Mouse (Mus musculus): ENCODE measurements around the gene Mbd3l1.

DNA sequence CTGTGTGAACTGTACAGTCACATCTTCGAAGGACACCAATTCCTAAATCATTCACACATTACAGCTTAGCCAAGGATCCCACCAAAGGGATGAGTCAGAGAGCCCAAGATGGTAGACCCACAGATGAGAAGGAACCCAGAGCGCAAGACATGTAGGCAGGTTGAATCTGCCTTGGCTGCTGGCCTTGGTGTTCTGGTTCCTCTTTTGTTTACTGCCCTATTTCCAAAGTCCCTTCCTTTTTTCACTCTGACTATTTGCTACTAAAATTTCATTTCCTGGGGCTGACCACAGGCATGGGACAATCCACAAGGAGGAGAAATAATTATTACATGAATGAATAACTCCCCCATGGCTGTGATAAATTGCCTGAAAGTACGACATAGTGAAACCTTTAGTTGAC is 10.2 kb upstream of the Mbd3l1 start:
- no peak for TF ChIP-seq CTCF (IDR thresholded peaks at IDR 0.05; ENCODE audit: extremely low read depth, insufficient read depth, low read length)
- TF ChIP-seq POLR2A (IDR thresholded peaks at IDR 0.05; ENCODE audit: extremely low read depth, insufficient read depth, low read length): no peak

All from cortical plate, adult 2 months (tissue).